Mouse (Mus musculus) heart, postnatal 0 days (tissue): ENCODE measurements at regions not wholly inside any gene's neighbourhood (a gene's known extent, or its start where the extent isn't known, plus 50 kb on each side); places are given as distances from the start of the nearest gene placed in this dataset.

Source experiments
- CTCF ChIP-seq: IDR thresholded peaks from 2 replicates; pipeline ENCODE4 v1.5.1; 2016; ENCODE audit warnings: antibody characterized with exemption, control low read depth, low read depth
- EP300 ChIP-seq: IDR thresholded peaks from 2 replicates; pipeline ENCODE4 v1.6.1; 2016; ENCODE audit warnings: antibody characterized with exemption, low read depth

- TF ChIP-seq CTCF (no peak), EP300 (no peak)
These were observed 59.2 kb downstream of the Marcks start for GRCm38 (mm10) chr10:37079535-37079934.
